Mouse (Mus musculus) heart, postnatal 0 days (tissue): Measurements from ENCODE around the gene Tyw5. TPM values are rescaled to one million over a fixed set of nuclear protein-coding genes. Genes with fewer than 3 reads are reported as not detected.

Source experiments
- ATAC-seq: fragments of 200-750 bp; cut with Nextera tagmentation; 2 replicates; pipeline ENCODE4 v1.8.0; 2017; ENCODE audit warnings: low read depth, moderate number of reproducible peaks, moderate library complexity; ENCODE audit not compliant: insufficient read depth
- DNase-seq: peaks from one replicate; pipeline ENCODE4 v3.0.0-alpha.2; 2016; ENCODE audit warnings: low spot score
- H3K27ac ChIP-seq: fragments of 300-500 bp; sonication (generic); 2 replicates; pipeline ENCODE4 v1.5.1; 2014; ENCODE audit warnings: low read depth, mild to moderate bottlenecking
- H3K27me3 ChIP-seq: fragments of 300-500 bp; sonication (generic); 2 replicates; pipeline ENCODE4 v1.6.1; 2014; ENCODE audit warnings: low read length, mixed read lengths; ENCODE audit not compliant: control insufficient read depth, insufficient read depth
- H3K36me3 ChIP-seq: fragments of 300-500 bp; sonication (generic); replicated peaks from 2 replicates; pipeline ENCODE4 v1.6.1; 2014; ENCODE audit warnings: low read length, mixed read lengths; ENCODE audit not compliant: control insufficient read depth, insufficient read depth
- H3K4me1 ChIP-seq: fragments of 300-500 bp; sonication (generic); 2 replicates; pipeline ENCODE4 v1.6.1; 2014; ENCODE audit warnings: antibody characterized with exemption; ENCODE audit not compliant: control insufficient read depth, insufficient read depth
- H3K4me2 ChIP-seq: fragments of 300-500 bp; sonication (generic); 2 replicates; pipeline ENCODE4 v1.6.1; 2014; ENCODE audit warnings: low read depth, mild to moderate bottlenecking, low read length, moderate library complexity
- H3K4me3 ChIP-seq: fragments of 300-500 bp; sonication (generic); 2 replicates; pipeline ENCODE4 v1.5.1; 2014; ENCODE audit warnings: low read depth, low read length
- H3K9ac ChIP-seq: fragments of 300-500 bp; sonication (generic); replicated peaks from 2 replicates; pipeline ENCODE4 v1.6.1; 2014; ENCODE audit warnings: low read depth, low read length, mixed read lengths
- H3K9me3 ChIP-seq: fragments of 300-500 bp; sonication (generic); replicated peaks from 2 replicates; pipeline ENCODE4 v1.6.1; 2016; ENCODE audit warnings: low read length; ENCODE audit not compliant: control insufficient read depth
- CTCF ChIP-seq: IDR thresholded peaks from 2 replicates; pipeline ENCODE4 v1.5.1; 2016; ENCODE audit warnings: antibody characterized with exemption, control low read depth, low read depth
- EP300 ChIP-seq: IDR thresholded peaks from 2 replicates; pipeline ENCODE4 v1.6.1; 2016; ENCODE audit warnings: antibody characterized with exemption, low read depth
- WGBS: fragments of 180-500 bp; shearing (Covaris S2); extraction: QIAGEN DNeasy Blood & Tissue Kit; methylation state at CpG from one replicate; pipeline ENCODE4 v1.1.7; 2014; 5-methylcytosine and 5-hydroxymethylcytosine counted together
- polyA plus RNA-seq: library from polyadenylated mRNA; unstranded; fragments of >200 nt; fragmentation: Nextera tagmentation; extraction: Ambion mirVana; gene quantifications from 2 replicates; pipeline ENCODE4 v1.2.1, GENCODE M21; 2015
- total RNA-seq: library from RNA; depleted of rRNA; stranded (reverse); fragments of >200 nt; gene quantifications from 2 replicates; pipeline ENCODE4 v1.2.3, GENCODE M21; 2014; ENCODE audit warnings: low replicate concordance

The Tyw5 gene
- total and polyA plus RNA-seq, 2 experiments from 2014 or later = 11.5 to 18.9 TPM

DNA sequence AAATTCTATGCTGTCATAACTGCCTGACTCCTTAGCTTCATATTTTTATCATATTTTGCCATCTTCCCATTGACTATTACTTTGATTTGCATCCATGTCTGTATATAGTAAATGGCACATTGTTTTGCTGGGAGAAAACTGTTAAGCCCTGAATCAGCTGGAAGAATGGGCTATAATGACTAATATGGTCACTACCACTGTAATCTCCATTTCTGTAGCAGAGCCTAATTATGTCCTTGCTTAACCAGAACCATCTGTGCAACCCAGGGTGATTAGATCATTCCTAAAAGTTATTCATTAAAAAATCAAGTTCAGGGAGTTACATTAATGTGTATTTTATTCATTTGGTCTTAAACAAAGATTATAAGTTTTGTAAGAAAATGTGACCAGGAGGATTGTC, 20.4 kb downstream of the Tyw5 start:
- ATAC-seq = no peak

DNA sequence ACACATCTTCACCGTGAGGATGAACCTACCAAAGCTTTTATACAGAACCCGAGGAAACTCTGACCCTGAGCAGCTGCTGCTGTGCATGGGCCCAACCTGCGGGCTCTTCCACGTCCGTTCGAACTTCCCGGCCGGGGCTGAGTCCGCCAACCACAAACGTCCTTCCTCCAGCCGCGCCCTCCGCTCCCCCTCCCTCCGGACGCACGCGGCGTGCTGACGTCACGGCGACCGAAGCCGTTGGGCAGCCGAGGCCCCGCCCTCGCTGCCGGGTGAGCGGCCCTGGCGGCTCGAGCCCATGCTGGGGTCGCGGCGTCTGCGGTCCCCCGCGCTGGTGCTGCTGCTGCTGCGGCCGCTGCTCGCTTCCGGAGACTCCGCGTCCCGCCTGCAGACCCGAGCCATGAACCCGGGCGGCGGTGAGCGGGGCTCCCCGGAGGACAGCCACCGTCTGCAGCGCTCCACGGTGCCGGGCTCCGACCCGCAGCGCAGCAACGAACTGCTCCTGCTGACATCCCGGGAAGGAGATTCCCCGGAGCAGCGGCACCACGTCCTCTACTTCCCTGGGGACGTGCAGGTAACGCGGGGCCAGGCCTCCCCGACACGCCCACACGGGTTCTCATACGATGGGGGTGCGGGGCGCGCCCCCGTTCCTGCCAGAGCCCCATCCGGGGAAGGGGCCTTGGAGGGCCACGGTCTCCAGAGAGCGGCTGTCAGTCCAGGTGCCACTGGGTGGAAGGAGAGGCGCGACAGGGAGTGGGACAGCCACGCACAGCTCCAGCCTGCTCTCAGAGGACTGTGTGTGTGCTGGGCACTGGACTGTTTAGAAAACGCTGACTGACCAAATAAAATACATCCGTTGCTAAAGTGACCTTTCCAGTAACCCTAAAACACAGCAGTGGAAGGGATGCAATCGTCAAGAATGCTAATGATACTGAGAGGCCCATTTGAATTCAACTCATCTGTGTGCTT, 29.2 kb downstream of the Tyw5 start, which contains the start of gene 1700066M21Rik:
Gene 1700066M21Rik, plus strand, starts transcription at position 245 of the 966 bp plus-strand sequence.
- no peak for TF ChIP-seq EP300
- TF ChIP-seq CTCF = no peak
- Histone ChIP-seq H3K4me2 (peak within 1 kb of the TSS; percentile 91), H3K36me3 (no peaks in the 10 kb centered on the region), H3K9me3 (no peaks in the 10 kb centered on the region), H3K9ac (peak within 1 kb of the TSS; percentile 71), H3K4me1 (peaks cover 7% of the 10 kb centered on the region; the same call in 1 of the 2 replicates), H3K27ac (peak within 1 kb of the TSS; percentile 66), H3K27me3 (no peaks in the 10 kb centered on the region), H3K4me3 (peak within 1 kb of the TSS; percentile 94)
- DNase-seq (peak; percentile 96), ATAC-seq (peak; percentile 98)
- under 1% methylated on average over 75 of the region's 81 CpGs for WGBS

More for the DNA sequence above, 20.4 kb downstream of the Tyw5 start:
- H3K4me3 ChIP-seq = no peak overlapping the region
- H3K27ac ChIP-seq = no peak overlapping the region
- no peak overlapping the region for H3K9ac ChIP-seq
- TF ChIP-seq CTCF = no peak
- no peak for TF ChIP-seq EP300
- H3K4me1 ChIP-seq = no peaks in the 10 kb centered on the region
- H3K4me2 ChIP-seq = no peak overlapping the region
- no peak for DNase-seq
- no peaks in the 10 kb centered on the region for H3K9me3 ChIP-seq
- no peaks in the 10 kb centered on the region for H3K27me3 ChIP-seq
- peaks cover 24% of the 10 kb centered on the region for H3K36me3 ChIP-seq

DNA sequence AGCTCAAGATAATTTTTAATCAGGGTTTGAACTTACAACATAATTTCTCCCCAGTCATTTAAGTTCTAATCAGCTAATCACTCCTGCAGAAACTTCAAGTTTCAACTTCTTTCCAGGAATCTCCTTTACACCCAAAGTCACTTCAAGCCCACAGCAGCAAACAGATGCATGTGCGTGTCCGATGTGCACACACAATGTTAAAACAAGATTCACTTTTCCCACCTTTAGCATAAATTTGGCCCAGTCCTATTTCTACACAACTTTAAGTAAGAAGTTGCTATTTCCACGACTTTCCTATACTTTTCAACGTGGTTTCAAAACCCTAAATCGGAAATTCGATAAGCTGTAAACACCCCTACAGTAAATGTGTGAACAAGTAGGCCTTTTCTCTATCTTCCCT, 30.1 kb downstream of the Tyw5 start:
- TF ChIP-seq EP300 (no peak), CTCF (no peak)
- Histone ChIP-seq H3K9ac (0 out of 2 replicates have a peak overlapping the region, but pooled peaks have one; percentile 71), H3K4me2 (peak overlapping the region; percentile 91), H3K36me3 (no peaks in the 10 kb centered on the region), H3K9me3 (no peaks in the 10 kb centered on the region), H3K4me3 (peak overlapping the region; percentile 94), H3K4me1 (peaks cover 7% of the 10 kb centered on the region; the same call in 1 of the 2 replicates), H3K27me3 (no peaks in the 10 kb centered on the region), H3K27ac (no peak overlapping the region)
- no peak for DNase-seq
- ATAC-seq = no peak
- 45% methylated on average over 6 of the region's 6 CpGs for WGBS

DNA sequence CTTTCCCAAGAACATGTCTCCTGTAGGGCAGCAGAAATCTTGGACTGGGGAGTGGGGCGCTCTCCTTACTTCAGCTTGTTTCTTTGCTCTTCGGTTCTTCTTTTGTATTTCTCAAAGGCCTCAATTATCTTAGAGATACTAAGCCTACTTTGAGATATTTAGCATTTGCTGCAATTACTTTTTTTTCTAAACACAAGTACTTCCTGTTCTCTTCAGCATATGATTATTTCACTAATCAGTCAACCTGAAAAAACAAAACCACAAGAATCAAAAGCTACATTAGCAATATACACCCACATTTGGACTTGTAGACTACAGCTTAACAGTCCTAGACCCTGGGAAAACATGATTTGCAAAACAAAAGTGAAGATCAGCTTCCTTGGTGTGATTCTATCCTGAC, 31.6 kb downstream of the Tyw5 start:
- Histone ChIP-seq H3K9me3 (no peaks in the 10 kb centered on the region), H3K27me3 (no peaks in the 10 kb centered on the region), H3K27ac (no peak overlapping the region), H3K4me1 (peaks cover 7% of the 10 kb centered on the region; the same call in 1 of the 2 replicates), H3K36me3 (no peaks in the 10 kb centered on the region), H3K9ac (no peak overlapping the region), H3K4me3 (no peak overlapping the region), H3K4me2 (no peak overlapping the region)
- TF ChIP-seq EP300 (no peak), CTCF (no peak)
- DNase-seq (no peak), ATAC-seq (no peak)
- WGBS = 73% methylated on average over 2 of the region's 2 CpGs

GRCm38 (mm10) chr1:57370451-57370850, 36.5 kb downstream of the Tyw5 start:
- H3K27ac ChIP-seq = no peak overlapping the region
- 59% methylated on average over 4 of the region's 4 CpGs for WGBS
- ATAC-seq (no peak), DNase-seq (no peak)
- TF ChIP-seq CTCF = no peak
- TF ChIP-seq EP300 = no peak
- no peak overlapping the region for H3K9ac ChIP-seq
- no peak overlapping the region for H3K4me2 ChIP-seq
- H3K9me3 ChIP-seq = no peaks in the 10 kb centered on the region
- H3K4me1 ChIP-seq = no peaks in the 10 kb centered on the region
- H3K27me3 ChIP-seq = no peaks in the 10 kb centered on the region
- no peaks in the 10 kb centered on the region for H3K36me3 ChIP-seq
- no peak overlapping the region for H3K4me3 ChIP-seq
